Mouse (Mus musculus) midbrain, embryonic 13.5 days (tissue): ENCODE results near the gene Dnajc30. TPM values are rescaled to one million over a fixed set of nuclear protein-coding genes. Genes with fewer than 3 reads are reported as not detected.
A peak's percentile ranks its signal among the peaks of the same experiment; 100 is the strongest.
"Not testable (repeated sequence)": the region's sequence is repeated elsewhere in the genome, so short reads cannot be mapped to it uniquely, and the experiment has no call there.

Experiments used
- ATAC-seq: fragments of 200-750 bp; cut with Nextera tagmentation; 2 replicates; pipeline ENCODE4 v1.8.0; 2017; ENCODE audit warnings: mild to moderate bottlenecking, moderate TSS enrichment, moderate library complexity
- H3K27ac ChIP-seq: fragments of 300-500 bp; sonication (generic); 2 replicates; pipeline ENCODE4 v1.5.1; 2015; ENCODE audit warnings: inconsistent platforms, mild to moderate bottlenecking, moderate library complexity
- H3K27me3 ChIP-seq: fragments of 300-500 bp; sonication (generic); 2 replicates; pipeline ENCODE4 v1.6.1; 2015; ENCODE audit warnings: mild to moderate bottlenecking, inconsistent platforms
- H3K36me3 ChIP-seq: fragments of 300-500 bp; sonication (generic); 2 replicates; pipeline ENCODE4 v1.6.1; 2015; ENCODE audit warnings: mild to moderate bottlenecking, inconsistent platforms
- H3K4me1 ChIP-seq: fragments of 300-500 bp; sonication (generic); replicated peaks from 2 replicates; pipeline ENCODE4 v1.6.1; 2015; ENCODE audit warnings: inconsistent platforms
- H3K4me2 ChIP-seq: fragments of 300-500 bp; sonication (generic); replicated peaks from 2 replicates; pipeline ENCODE4 v1.6.1; 2015; ENCODE audit warnings: moderate library complexity, mild to moderate bottlenecking, inconsistent platforms
- H3K4me3 ChIP-seq: fragments of 300-500 bp; sonication (generic); replicated peaks from 2 replicates; pipeline ENCODE4 v1.5.1; 2015; ENCODE audit warnings: mild to moderate bottlenecking, inconsistent platforms
- H3K9ac ChIP-seq: fragments of 300-500 bp; sonication (generic); replicated peaks from 2 replicates; pipeline ENCODE4 v1.6.1; 2015; ENCODE audit warnings: mild to moderate bottlenecking, inconsistent platforms
- H3K9me3 ChIP-seq: fragments of 300-500 bp; sonication (generic); 2 replicates; pipeline ENCODE4 v1.6.1; 2016; ENCODE audit warnings: mild to moderate bottlenecking, inconsistent platforms
- WGBS: fragments of 180-500 bp; shearing (Covaris S2); methylation state at CpG from one replicate; pipeline ENCODE4 v1.1.7; 2015; 5-methylcytosine and 5-hydroxymethylcytosine counted together
- polyA plus RNA-seq: library from polyadenylated mRNA; unstranded; fragments of >200 nt; fragmentation: Nextera tagmentation; extraction: Ambion mirVana; gene quantifications from 2 replicates; pipeline ENCODE4 v1.2.1, GENCODE M21; 2015

Gene Dnajc30
- polyA plus RNA-seq, 1 experiment from 2014 or later, result 40.4 TPM

GRCm38 (mm10) chr5:135035608-135036359 lies 28.2 kb upstream of the Dnajc30 start:
- 65% methylated on average over 18 of the region's 18 CpGs for WGBS
- no peak overlapping the region for H3K4me2 ChIP-seq
- H3K27me3 ChIP-seq, result no peaks in the 10 kb centered on the region
- ATAC-seq, result no peak
- H3K4me3 ChIP-seq, result no peak overlapping the region
- no peak overlapping the region for H3K9ac ChIP-seq
- H3K36me3 ChIP-seq, result peaks cover 7% of the 10 kb centered on the region
- 0 out of 2 replicates have a peak, but pooled peaks cover 4% of the 10 kb centered on the region for H3K4me1 ChIP-seq
- H3K9me3 ChIP-seq, result no peaks in the 10 kb centered on the region
- H3K27ac ChIP-seq, result no peak overlapping the region

DNA sequence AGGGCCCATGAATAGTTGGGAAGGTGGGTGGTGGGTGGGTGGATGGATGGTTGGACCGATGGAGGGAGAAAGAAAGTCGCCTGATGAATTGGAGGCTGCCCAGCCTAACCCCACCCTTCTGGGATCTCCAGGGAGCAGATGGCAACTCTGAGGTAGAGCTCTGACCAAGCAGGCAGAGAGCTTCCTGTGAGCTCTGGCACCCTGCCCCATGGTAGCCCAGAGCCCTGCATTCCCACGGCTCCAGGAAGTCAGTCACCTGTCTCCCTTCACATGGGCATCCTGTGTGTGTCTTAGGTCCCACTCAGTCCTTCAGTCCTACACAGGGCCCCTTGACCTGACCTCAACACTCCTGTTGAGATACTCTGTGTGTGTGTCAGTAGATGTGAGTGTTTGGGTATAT lies 26.1 kb upstream of the Dnajc30 start:
- H3K27me3 ChIP-seq, result no peaks in the 10 kb centered on the region
- no peak overlapping the region for H3K27ac ChIP-seq
- no peak overlapping the region for H3K4me3 ChIP-seq
- no peak overlapping the region for H3K4me2 ChIP-seq
- peaks cover 13% of the 10 kb centered on the region for H3K36me3 ChIP-seq
- 0 out of 2 replicates have a peak, but pooled peaks cover 4% of the 10 kb centered on the region for H3K4me1 ChIP-seq
- 92% methylated on average over 3 of the region's 3 CpGs for WGBS
- no peak for ATAC-seq
- no peaks in the 10 kb centered on the region for H3K9me3 ChIP-seq
- no peak overlapping the region for H3K9ac ChIP-seq

DNA sequence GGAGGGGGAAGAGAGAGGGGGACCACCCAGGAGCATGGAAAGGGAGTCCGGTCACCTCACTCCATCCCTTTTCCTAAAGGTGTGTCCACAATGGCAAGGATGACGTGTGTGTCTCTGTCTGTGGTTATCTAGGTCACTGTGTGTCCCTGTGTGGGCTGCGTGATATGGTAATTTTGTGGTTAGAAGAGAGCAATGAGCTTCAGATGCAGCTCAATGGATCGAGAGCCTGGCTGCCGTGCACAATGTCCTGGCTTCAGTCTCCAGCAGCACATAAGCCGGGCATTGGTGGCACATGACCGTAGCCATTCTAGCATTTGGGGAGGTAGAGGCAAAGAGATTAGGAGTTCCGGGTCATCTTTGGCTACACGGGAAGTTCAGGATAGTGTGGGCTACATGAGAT lies 24.5 kb upstream of the Dnajc30 start:
- 86% methylated on average over 9 of the region's 9 CpGs for WGBS
- Histone ChIP-seq H3K9ac (no peak overlapping the region), H3K27me3 (no peaks in the 10 kb centered on the region), H3K4me1 (0 out of 2 replicates have a peak, but pooled peaks cover 4% of the 10 kb centered on the region), H3K27ac (no peak overlapping the region), H3K4me3 (no peak overlapping the region), H3K36me3 (peaks cover 15% of the 10 kb centered on the region), H3K4me2 (no peak overlapping the region), H3K9me3 (no peaks in the 10 kb centered on the region)
- ATAC-seq, result no peak

DNA sequence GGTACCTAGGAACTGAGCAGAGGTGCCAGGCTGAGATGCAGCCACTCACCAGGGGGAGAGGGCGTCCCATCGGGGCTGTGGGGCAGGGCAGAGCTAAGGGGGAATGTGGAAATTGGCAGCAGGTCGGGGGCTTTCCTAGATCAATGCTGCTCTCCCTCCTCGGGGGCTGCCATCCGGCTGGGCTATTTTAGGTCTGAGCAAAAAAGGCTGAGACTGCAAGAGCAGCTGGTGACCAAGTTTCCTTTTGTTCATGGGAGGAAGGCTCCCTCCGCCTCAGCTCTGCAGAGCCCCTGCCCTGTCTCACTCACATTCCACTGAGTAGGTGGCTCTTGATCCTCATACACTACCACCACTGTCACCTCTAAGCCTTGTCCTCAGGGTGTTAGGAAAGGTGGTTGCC lies 23.9 kb upstream of the Dnajc30 start:
- no peak overlapping the region for H3K4me2 ChIP-seq
- H3K4me3 ChIP-seq, result no peak overlapping the region
- peaks cover 21% of the 10 kb centered on the region for H3K36me3 ChIP-seq
- no peak for ATAC-seq
- 50% methylated on average over 6 of the region's 6 CpGs for WGBS
- H3K4me1 ChIP-seq, result 0 out of 2 replicates have a peak, but pooled peaks cover 4% of the 10 kb centered on the region
- no peaks in the 10 kb centered on the region for H3K9me3 ChIP-seq
- H3K9ac ChIP-seq, result no peak overlapping the region
- H3K27ac ChIP-seq, result no peak overlapping the region
- no peaks in the 10 kb centered on the region for H3K27me3 ChIP-seq

- no peaks in the 10 kb centered on the region for H3K27me3 ChIP-seq
- no peaks in the 10 kb centered on the region for H3K9me3 ChIP-seq
- H3K4me3 ChIP-seq, result no peak overlapping the region
- H3K4me1 ChIP-seq, result 0 out of 2 replicates have a peak, but pooled peaks cover 4% of the 10 kb centered on the region
- H3K4me2 ChIP-seq, result no peak overlapping the region
- no peak for ATAC-seq
- H3K9ac ChIP-seq, result no peak overlapping the region
- peaks cover 28% of the 10 kb centered on the region for H3K36me3 ChIP-seq
- WGBS, result 83% methylated on average over 11 of the region's 11 CpGs
- H3K27ac ChIP-seq, result no peak overlapping the region
Measured at GRCm38 (mm10) chr5:135040777-135041176, 23.2 kb upstream of the Dnajc30 start.

DNA sequence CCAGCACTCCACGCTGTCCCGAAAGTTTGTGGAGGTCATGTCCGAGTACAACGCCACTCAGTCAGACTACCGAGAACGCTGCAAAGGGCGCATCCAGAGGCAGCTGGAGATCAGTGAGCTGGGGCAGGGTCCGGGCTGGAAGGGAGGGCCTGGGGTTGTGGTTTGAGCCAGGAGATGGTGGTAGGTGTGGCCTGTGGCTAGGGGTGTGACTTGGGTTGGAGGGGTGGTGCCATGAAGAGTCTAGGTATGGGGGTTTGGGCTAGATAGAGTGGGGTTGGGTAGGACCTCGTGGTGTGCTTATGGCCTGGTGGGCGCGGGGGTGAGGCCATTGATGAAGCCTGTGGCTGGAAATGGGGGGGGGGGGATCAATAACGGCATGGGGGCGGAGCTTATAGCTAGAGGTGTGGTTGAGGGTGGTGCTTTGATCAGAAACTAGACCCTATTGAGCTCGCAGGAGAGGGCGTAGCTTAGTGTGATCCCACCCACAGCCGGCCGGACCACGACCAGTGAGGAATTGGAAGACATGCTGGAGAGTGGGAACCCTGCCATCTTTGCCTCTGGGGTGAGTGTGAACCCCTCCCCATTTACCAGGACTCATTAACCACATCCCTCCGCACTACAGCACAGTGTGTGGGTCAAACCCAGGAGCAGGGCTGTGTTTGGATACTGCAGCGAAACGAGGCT lies 21.8 kb upstream of the Dnajc30 start:
- Histone ChIP-seq H3K36me3 (peaks cover 32% of the 10 kb centered on the region), H3K27ac (no peak overlapping the region), H3K4me3 (no peak overlapping the region), H3K4me1 (0 out of 2 replicates have a peak, but pooled peaks cover 4% of the 10 kb centered on the region), H3K27me3 (no peaks in the 10 kb centered on the region), H3K9ac (no peak overlapping the region), H3K9me3 (no peaks in the 10 kb centered on the region), H3K4me2 (no peak overlapping the region)
- ATAC-seq, result 0 out of 2 replicates have a peak, but pooled peaks have one; percentile 20
- 32% methylated on average over 21 of the region's 21 CpGs for WGBS

DNA sequence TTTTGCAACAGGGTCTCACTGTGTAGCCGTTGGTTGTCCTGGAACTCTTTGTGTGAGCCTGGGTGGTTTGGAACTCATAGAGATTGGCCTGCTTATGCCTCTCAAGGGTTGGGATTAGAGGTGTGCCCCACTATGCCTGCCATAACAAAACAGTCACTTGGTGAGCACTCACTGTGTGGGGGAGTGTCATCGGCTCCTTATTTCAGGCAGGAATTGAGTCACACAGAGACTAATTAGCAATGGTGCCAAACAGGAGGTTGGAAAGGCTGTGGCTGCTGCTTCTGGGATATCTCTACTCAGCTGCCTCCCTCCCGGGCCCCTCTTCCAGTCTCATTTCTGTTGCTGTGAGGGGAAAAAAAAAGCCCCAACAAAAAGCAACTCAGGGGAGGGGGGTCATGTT lies 19.4 kb upstream of the Dnajc30 start:
- no peak overlapping the region for H3K4me3 ChIP-seq
- no peak overlapping the region for H3K4me2 ChIP-seq
- H3K4me1 ChIP-seq, result 0 out of 2 replicates have a peak, but pooled peaks cover 4% of the 10 kb centered on the region
- no peak overlapping the region for H3K9ac ChIP-seq
- H3K36me3 ChIP-seq, result peaks cover 33% of the 10 kb centered on the region
- ATAC-seq, result no peak
- no peaks in the 10 kb centered on the region for H3K9me3 ChIP-seq
- WGBS, result 94% methylated on average over 3 of the region's 3 CpGs
- no peaks in the 10 kb centered on the region for H3K27me3 ChIP-seq
- no peak overlapping the region for H3K27ac ChIP-seq

DNA sequence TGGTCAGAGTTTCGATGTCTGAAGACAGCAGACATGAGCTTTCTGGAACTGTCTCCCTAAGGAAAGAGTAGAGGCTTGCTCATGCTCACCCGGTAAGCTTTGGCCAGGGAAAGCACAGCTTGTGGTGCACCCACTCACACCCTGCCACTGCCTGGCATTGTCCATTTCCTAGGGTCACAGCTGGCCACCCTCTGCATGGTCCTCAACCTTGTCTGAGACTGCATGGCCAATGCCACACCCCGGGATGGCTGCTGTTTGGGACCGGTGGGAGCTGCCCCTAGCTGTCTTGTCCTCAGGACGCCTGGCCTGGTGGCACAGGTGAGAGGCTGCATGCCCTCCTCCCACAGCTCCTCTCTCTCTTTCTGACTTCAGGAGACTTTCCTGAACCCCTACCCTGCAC lies 15.5 kb upstream of the Dnajc30 start:
- WGBS, result 93% methylated on average over 5 of the region's 5 CpGs
- ATAC-seq, result no peak
- no peaks in the 10 kb centered on the region for H3K27me3 ChIP-seq
- no peak overlapping the region for H3K27ac ChIP-seq
- no peak overlapping the region for H3K4me2 ChIP-seq
- H3K4me3 ChIP-seq, result no peak overlapping the region
- peaks cover 56% of the 10 kb centered on the region for H3K36me3 ChIP-seq
- no peaks in the 10 kb centered on the region for H3K4me1 ChIP-seq
- H3K9me3 ChIP-seq, result no peaks in the 10 kb centered on the region
- no peak overlapping the region for H3K9ac ChIP-seq

DNA sequence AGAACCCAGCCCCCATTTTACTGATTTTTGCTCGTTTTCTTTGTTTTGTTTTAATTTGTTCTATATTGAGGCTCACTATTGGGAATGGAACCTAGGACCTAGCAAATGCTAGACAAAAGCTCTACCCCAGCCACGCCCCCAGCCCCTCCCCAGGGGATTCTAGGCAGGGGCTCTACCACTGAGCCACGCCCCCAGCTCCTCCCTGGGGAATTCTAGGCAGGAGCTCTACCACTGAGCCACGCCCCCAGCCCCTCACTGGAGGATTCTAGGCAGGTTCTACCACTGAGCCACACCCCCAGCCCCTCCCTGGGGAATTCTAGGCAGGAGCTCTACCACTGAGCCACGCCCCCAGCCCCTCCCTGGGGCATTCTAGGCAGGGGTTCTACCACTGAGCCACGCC lies 14.7 kb upstream of the Dnajc30 start:
- H3K27me3 ChIP-seq, H3K4me3 ChIP-seq, H3K4me1 ChIP-seq, H3K27ac ChIP-seq, H3K9me3 ChIP-seq, ATAC-seq, H3K9ac ChIP-seq, H3K4me2 ChIP-seq: not testable (repeated sequence)
- WGBS, result 91% methylated on average over 6 of the region's 6 CpGs
- peaks cover 63% of the 10 kb centered on the region for H3K36me3 ChIP-seq

DNA sequence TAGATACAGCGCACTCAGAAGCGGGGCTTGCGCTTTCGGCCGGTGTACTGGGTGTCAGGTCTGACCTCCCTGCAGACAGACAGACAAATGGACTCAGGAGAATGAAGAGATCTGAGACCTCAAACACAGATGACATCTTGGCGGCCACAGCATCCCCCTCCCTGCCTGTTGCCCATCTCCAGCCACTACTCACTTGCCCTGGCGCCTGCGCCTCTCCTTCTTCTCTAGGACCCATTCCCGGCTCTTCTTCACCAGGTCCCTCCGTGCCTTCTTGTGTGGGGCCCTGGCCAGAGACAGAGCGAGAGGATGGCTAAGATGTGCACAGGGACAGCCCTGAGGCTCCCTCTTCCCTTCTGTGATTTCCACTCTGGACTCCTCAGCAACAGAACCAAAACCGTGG lies 10.6 kb upstream of the Dnajc30 start:
- no peak for ATAC-seq
- Histone ChIP-seq H3K27me3 (no peaks in the 10 kb centered on the region), H3K4me1 (no peaks in the 10 kb centered on the region), H3K4me3 (no peak overlapping the region), H3K27ac (no peak overlapping the region), H3K36me3 (peaks cover 82% of the 10 kb centered on the region), H3K9ac (no peak overlapping the region), H3K4me2 (no peak overlapping the region), H3K9me3 (no peaks in the 10 kb centered on the region)
- WGBS, result 90% methylated on average over 12 of the region's 12 CpGs

GRCm38 (mm10) chr5:135064382-135064766 lies 372 bp downstream of the Dnajc30 start:
- Histone ChIP-seq H3K27me3 (no peaks in the 10 kb centered on the region), H3K4me1 (peaks cover 28% of the 10 kb centered on the region), H3K9ac (peak overlapping the region; percentile 88), H3K9me3 (no peaks in the 10 kb centered on the region), H3K4me2 (peak overlapping the region; percentile 98), H3K27ac (peak overlapping the region; percentile 76), H3K4me3 (peak overlapping the region; percentile 96), H3K36me3 (peaks cover 41% of the 10 kb centered on the region)
- ATAC-seq, result peak; percentile 69
- under 1% methylated on average over 40 of the region's 40 CpGs for WGBS

DNA sequence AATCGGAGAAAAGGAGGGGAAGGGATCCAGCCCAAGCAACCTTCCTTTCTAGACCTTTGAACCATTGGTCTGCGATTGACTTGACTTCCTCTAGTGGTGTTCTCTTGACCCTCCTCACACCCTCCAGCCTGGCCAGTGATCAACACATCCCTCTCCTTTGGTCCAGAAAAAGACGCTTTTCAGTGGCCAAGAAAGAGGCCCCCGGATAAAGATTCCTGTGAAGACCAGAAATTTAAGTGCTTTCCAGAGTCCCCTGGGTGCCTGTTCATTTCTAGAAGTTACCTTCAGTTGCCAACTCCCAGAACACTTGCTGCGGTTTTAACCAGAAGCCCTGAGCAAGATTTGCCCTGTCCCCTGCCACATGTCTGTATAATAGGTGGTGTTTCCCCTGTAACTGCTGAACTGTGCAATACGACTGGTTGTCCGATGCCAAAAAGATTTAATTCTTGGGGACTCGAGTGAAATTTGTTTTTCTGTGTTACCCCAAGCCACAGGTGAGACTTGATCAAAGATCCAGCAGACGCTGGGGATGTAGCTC lies 976 bp downstream of the Dnajc30 start, which contains the start of gene Bud23:
Bud23 (minus strand) TSS at position 51 of the 538 bp plus-strand sequence.
- peak within 1 kb of the TSS; percentile 98 for H3K4me2 ChIP-seq
- peaks cover 35% of the 10 kb centered on the region for H3K36me3 ChIP-seq
- not testable (repeated sequence) for H3K27me3 ChIP-seq, ATAC-seq, H3K9me3 ChIP-seq
- peaks cover 28% of the 10 kb centered on the region for H3K4me1 ChIP-seq
- H3K4me3 ChIP-seq, result peak within 1 kb of the TSS; percentile 96
- 77% methylated on average over 9 of the region's 9 CpGs for WGBS
- H3K27ac ChIP-seq, result peak within 1 kb of the TSS; percentile 76
- peak within 1 kb of the TSS; percentile 88 for H3K9ac ChIP-seq
